9 mouse cellular contexts compared by ENCODE assay signal in genomic region chr5:135690401-135690800, GRCm38 (mm10). TPM values are rescaled to one million over a fixed set of nuclear protein-coding genes. Genes with fewer than 3 reads are reported as not detected.
DNase-seq lines count a peak whose midpoint lies in the region; ATAC-seq lines count a peak whose summit lies in the region.
"Had no signal": no experiment of that assay in that cellular context is flagged by ENCODE, and none has a peak within 500 bp of the region (broad histone marks: within the 10 kb centered on the region; RNA-seq: fewer than 3 reads in every experiment).

No protein-coding gene starts in this region.

- H3K9ac ChIP-seq in heart, embryonic 14.5 days (ENCODE audit: low read length) = 0 out of 2 replicates have a peak overlapping the region, but pooled peaks have one; percentile 16
- peak overlapping the region; percentile 85; the same call in 1 of the 2 replicates for H3K9ac ChIP-seq in hindbrain, embryonic 12.5 days

- no peak for ATAC-seq in heart, embryonic 14.5 days (ENCODE audit: insufficient number of reproducible peaks, insufficient read depth, low FRiP score, low read depth)
- no peak for ATAC-seq in hindbrain, embryonic 12.5 days (ENCODE audit: low FRiP score)

- H3K79me2 ChIP-seq in macrophage (ENCODE audit: inconsistent target) = peaks cover 64% of the 10 kb centered on the region

- H3K4me1 ChIP-seq in heart, embryonic 14.5 days (ENCODE audit: control insufficient read depth in 2 of 2, insufficient read depth in 2 of 2, low read length in 2 of 2) = peaks cover 10 to 26% of the 10 kb centered on the region in 2 experiments
- H3K4me1 ChIP-seq in brown adipose tissue, adult 24 weeks (ENCODE audit: control insufficient read depth, insufficient read depth, insufficient read length, low read length) = peaks cover 14% of the 10 kb centered on the region; the same call in 1 of the 2 replicates
- H3K4me1 ChIP-seq in hindbrain, embryonic 12.5 days = peaks cover 21% of the 10 kb centered on the region

- H3K9me3 ChIP-seq in heart, embryonic 14.5 days (ENCODE audit: control insufficient read depth, low read length) = no peaks in the 10 kb centered on the region
- no peaks in the 10 kb centered on the region for H3K9me3 ChIP-seq in hindbrain, embryonic 12.5 days (replicated peaks)

- 86% methylated on average over 5 of the region's 5 CpGs for WGBS in heart, embryonic 14.5 days
- 89% methylated on average over 5 of the region's 5 CpGs for WGBS in hindbrain, embryonic 12.5 days
- 78% methylated on average over 5 of the region's 5 CpGs for WGBS in macrophage (ENCODE audit: missing documents)

- H3K4me2 ChIP-seq in heart, embryonic 14.5 days (ENCODE audit: low read length) = peak overlapping the region; percentile 88
- peak overlapping the region; percentile 97 for H3K4me2 ChIP-seq in hindbrain, embryonic 12.5 days (replicated peaks)

- no peaks in the 10 kb centered on the region for H3K27me3 ChIP-seq in heart, embryonic 14.5 days (ENCODE audit: control insufficient read depth, insufficient read depth, low read length)
- H3K27me3 ChIP-seq in hindbrain, embryonic 12.5 days = no peaks in the 10 kb centered on the region

- 0 out of 2 replicates have a peak, but pooled peaks cover 3% of the 10 kb centered on the region for H3K36me3 ChIP-seq in heart, embryonic 14.5 days (ENCODE audit: control insufficient read depth, insufficient read depth, low read length)
- 0 out of 2 replicates have a peak, but pooled peaks cover 4% of the 10 kb centered on the region for H3K36me3 ChIP-seq in hindbrain, embryonic 12.5 days
- H3K36me3 ChIP-seq in macrophage (ENCODE audit: inconsistent target) = no peaks in the 10 kb centered on the region; the same call in 1 of the 2 replicates

- H3K27ac ChIP-seq in heart, embryonic 14.5 days (replicated peaks in 1 of 2; ENCODE audit: control insufficient read depth in 1 of 2, insufficient read depth in 1 of 2, low read depth in 2 of 2, low read length in 2 of 2) = no peak overlapping the region
- peak overlapping the region; percentile 79 for H3K27ac ChIP-seq in brown adipose tissue, adult 24 weeks (replicated peaks; ENCODE audit: low read depth, low read length)
- H3K27ac ChIP-seq in hindbrain, embryonic 12.5 days = no peak overlapping the region
- peak overlapping the region; percentile 89 for H3K27ac ChIP-seq in macrophage

- DNase-seq in heart, adult 18-20 months = no peak
- no peak for DNase-seq in spleen, adult 12 weeks (ENCODE audit: low spot score)
- no peak for DNase-seq in frontal cortex, postnatal 10 days (ENCODE audit: low spot score in 2 of 2)
- DNase-seq in layer of hippocampus, postnatal 36 days = no peak
- DNase-seq: right cerebral cortex, postnatal 4 days had no signal

- peak overlapping the region; percentile 77 to 78 for H3K4me3 ChIP-seq in heart, embryonic 14.5 days (ENCODE audit: control insufficient read depth in 1 of 2, insufficient read depth in 1 of 2, low read depth in 1 of 2, low read length in 2 of 2)
- H3K4me3 ChIP-seq in brown adipose tissue, adult 24 weeks (ENCODE audit: insufficient read depth, low read depth, low read length) = peak overlapping the region; percentile 71
- peak overlapping the region; percentile 77 for H3K4me3 ChIP-seq in hindbrain, embryonic 12.5 days
- H3K4me3 ChIP-seq in macrophage (ENCODE audit: inconsistent target) = peak overlapping the region; percentile 100

RNA-seq across cellular contexts. Expression of gene Por, which starts 20.6 kb away (rescaled TPM):
- polyA plus RNA-seq in heart, embryonic 14.5 days (2014; fragmentation: Nextera tagmentation; extraction: Ambion mirVana) = 33.2 and 34.9 TPM in 2 replicates
- total RNA-seq in heart, adult 18-20 months (2021) = 10 to 100 TPM; 66.4 to 82.7 TPM
- 138 and 156 TPM in 2 replicates for polyA plus RNA-seq in brown adipose tissue, adult 24 weeks (2012; ENCODE audit: insufficient read depth, insufficient read length, missing spikeins)
- 118 and 119 TPM in 2 replicates for polyA plus RNA-seq in hindbrain, embryonic 12.5 days (2016; fragmentation: Nextera tagmentation; extraction: Ambion mirVana)
- total RNA-seq in macrophage (2018; cell fraction: chromatin; rRNA removed) = 100 to 1,000 TPM in 25 of 26 experiments, 10 to 100 TPM in 1; 41.6 to 535 (median 288) TPM
- total RNA-seq in macrophage (2018; cell fraction: cytosol; rRNA removed) = 100 to 1,000 TPM; 293 to 583 (median 414) TPM
- 100 to 1,000 TPM; 124 to 641 (median 427) TPM for total RNA-seq in macrophage (2018; cell fraction: nucleus; rRNA removed)
- 256 to 2,039 TPM (median 562 TPM) in 3 replicates for polyA plus RNA-seq in macrophage (2018)
- 100 to 1,000 TPM; 104 to 105 TPM for total RNA-seq in layer of hippocampus, postnatal 36 days (2021)

RNA-seq across cellular contexts. Expression of gene Tmem120a, which starts 53.8 kb away (rescaled TPM):
- polyA plus RNA-seq in heart, embryonic 14.5 days (2014; fragmentation: Nextera tagmentation; extraction: Ambion mirVana) = 34.1 and 34.6 TPM in 2 replicates
- 10 to 100 TPM; 14.3 to 16.3 TPM for total RNA-seq in heart, adult 18-20 months (2021)
- 131 and 304 TPM in 2 replicates for polyA plus RNA-seq in brown adipose tissue, adult 24 weeks (2012; ENCODE audit: insufficient read depth, insufficient read length, missing spikeins)
- 61.0 and 65.0 TPM in 2 replicates for polyA plus RNA-seq in hindbrain, embryonic 12.5 days (2016; fragmentation: Nextera tagmentation; extraction: Ambion mirVana)
- 10 to 100 TPM in 21 of 26 experiments, 1 to 10 TPM in 5; 4.8 to 32.9 (median 14.6) TPM for total RNA-seq in macrophage (2018; cell fraction: chromatin; rRNA removed)
- 10 to 100 TPM; 36.8 to 57.4 (median 46.8) TPM for total RNA-seq in macrophage (2018; cell fraction: cytosol; rRNA removed)
- total RNA-seq in macrophage (2018; cell fraction: nucleus; rRNA removed) = 10 to 100 TPM in 24 of 26 experiments, 1 to 10 TPM in 2; 8.5 to 39.3 (median 19.6) TPM
- 34.9 to 76.8 TPM (median 42.6 TPM) in 3 replicates for polyA plus RNA-seq in macrophage (2018)
- 10 to 100 TPM; 12.4 to 16.4 TPM for total RNA-seq in layer of hippocampus, postnatal 36 days (2021)

RNA-seq across cellular contexts. Expression of gene Rhbdd2, which starts 58.0 kb away (rescaled TPM):
- polyA plus RNA-seq in heart, embryonic 14.5 days (2014; fragmentation: Nextera tagmentation; extraction: Ambion mirVana) = 34.2 and 36.7 TPM in 2 replicates
- total RNA-seq in heart, adult 18-20 months (2021) = 10 to 100 TPM; 24.2 to 26.8 TPM
- 11.7 and 21.0 TPM in 2 replicates for polyA plus RNA-seq in brown adipose tissue, adult 24 weeks (2012; ENCODE audit: insufficient read depth, insufficient read length, missing spikeins)
- 65.2 and 70.0 TPM in 2 replicates for polyA plus RNA-seq in hindbrain, embryonic 12.5 days (2016; fragmentation: Nextera tagmentation; extraction: Ambion mirVana)
- 10 to 100 TPM; 12.1 to 44.1 (median 25.2) TPM for total RNA-seq in macrophage (2018; cell fraction: chromatin; rRNA removed)
- 10 to 100 TPM in 14 of 26 experiments, 1 to 10 TPM in 12; 6.5 to 13.7 (median 10.4) TPM for total RNA-seq in macrophage (2018; cell fraction: cytosol; rRNA removed)
- 10 to 100 TPM in 25 of 26 experiments, 1 to 10 TPM in 1; 9.1 to 41.4 (median 19.6) TPM for total RNA-seq in macrophage (2018; cell fraction: nucleus; rRNA removed)
- polyA plus RNA-seq in macrophage (2018) = 6.3 to 13.8 TPM (median 7.3 TPM) in 3 replicates
- 10 to 100 TPM; 78.2 to 83.9 TPM for total RNA-seq in layer of hippocampus, postnatal 36 days (2021)

Comparison
In these comparisons a context has a peak if more than half of its experiments do, and no peak if none do; other contexts are left out.
1. H3K27ac ChIP-seq: peak in brown adipose tissue, adult 24 weeks (single experiment) and macrophage (single experiment); none in heart, embryonic 14.5 days (0 of 2) and hindbrain, embryonic 12.5 days (single experiment).
2. Peak in every context shown above with its lines, with median percentiles within 50 percentile points of each other: H3K4me3 ChIP-seq.